Mouse (Mus musculus) kidney, embryonic 14.5 days (tissue): ENCODE results near the gene Pask. TPM values are rescaled to one million over a fixed set of nuclear protein-coding genes. Genes with fewer than 3 reads are reported as not detected.
A peak's percentile ranks its signal among the peaks of the same experiment; 100 is the strongest.

ENCODE experiments used
- ATAC-seq: fragments of 200-750 bp; cut with Nextera tagmentation; 2 replicates; pipeline ENCODE4 v1.8.0; 2017; ENCODE audit warnings: moderate number of reproducible peaks, mild to moderate bottlenecking, moderate TSS enrichment, moderate library complexity; ENCODE audit not compliant: low FRiP score, low TSS enrichment
- H3K27ac ChIP-seq: fragments of 300-500 bp; sonication (generic); 2 replicates; pipeline ENCODE4 v1.5.1; 2014; ENCODE audit warnings: low read depth, mild to moderate bottlenecking, low read length, moderate library complexity, mixed read lengths
- H3K27me3 ChIP-seq: fragments of 300-500 bp; sonication (generic); 2 replicates; pipeline ENCODE4 v1.6.1; 2014; ENCODE audit warnings: mild to moderate bottlenecking, low read length; ENCODE audit not compliant: control insufficient read depth, insufficient read depth
- H3K36me3 ChIP-seq: fragments of 300-500 bp; sonication (generic); 2 replicates; pipeline ENCODE4 v1.6.1; 2014; ENCODE audit warnings: low read length, mixed read lengths; ENCODE audit not compliant: control insufficient read depth, insufficient read depth
- H3K4me1 ChIP-seq: fragments of 300-500 bp; sonication (generic); 2 replicates; pipeline ENCODE4 v1.6.1; 2014; ENCODE audit warnings: low read length, mixed read lengths; ENCODE audit not compliant: control insufficient read depth, insufficient read depth
- H3K4me2 ChIP-seq: fragments of 300-500 bp; sonication (generic); replicated peaks from 2 replicates; pipeline ENCODE4 v1.6.1; 2014; ENCODE audit warnings: low read depth, mild to moderate bottlenecking, low read length
- H3K4me3 ChIP-seq: fragments of 300-500 bp; sonication (generic); 2 replicates; pipeline ENCODE4 v1.5.1; 2014; ENCODE audit warnings: mild to moderate bottlenecking, low read length
- H3K9ac ChIP-seq: fragments of 300-500 bp; sonication (generic); 2 replicates; pipeline ENCODE4 v1.6.1; 2014; ENCODE audit warnings: low read depth, mild to moderate bottlenecking, low read length, moderate library complexity
- H3K9me3 ChIP-seq: fragments of 300-500 bp; sonication (generic); 2 replicates; pipeline ENCODE4 v1.6.1; 2016; ENCODE audit warnings: low read length; ENCODE audit not compliant: control insufficient read depth
- WGBS: fragments of 180-500 bp; shearing (Covaris S2); extraction: QIAGEN DNeasy Blood & Tissue Kit; methylation state at CpG from one replicate; pipeline ENCODE4 v1.1.7; 2014; 5-methylcytosine and 5-hydroxymethylcytosine counted together
- polyA plus RNA-seq: library from polyadenylated mRNA; unstranded; fragments of >200 nt; fragmentation: Nextera tagmentation; extraction: Ambion mirVana; gene quantifications from 2 replicates; pipeline ENCODE4 v1.2.1, GENCODE M21; 2014

Pask gene
- polyA plus RNA-seq, 1 experiment from 2014 or later = 20.3 TPM

DNA sequence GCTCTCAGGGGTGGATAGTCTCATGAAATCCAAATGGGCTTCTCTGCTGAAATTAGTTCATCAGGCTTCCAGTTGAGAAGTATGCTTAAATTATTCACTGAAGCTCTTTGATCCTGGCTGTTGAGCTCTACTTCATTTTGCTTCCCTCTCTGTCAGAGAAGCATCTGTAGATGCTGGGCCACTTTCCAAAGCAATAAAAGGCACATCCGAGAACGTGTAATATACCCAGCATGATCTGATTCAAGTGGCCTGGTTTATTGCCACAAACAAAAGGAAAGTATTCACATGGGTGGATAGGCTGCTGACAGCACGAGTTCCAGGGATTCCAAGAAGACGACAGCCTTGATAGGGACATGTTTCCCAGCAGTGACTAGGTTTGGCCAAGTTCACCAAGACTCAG lies 6.4 kb upstream of the Pask start:
- no peak for ATAC-seq
- peaks cover 77% of the 10 kb centered on the region for H3K36me3 ChIP-seq
- WGBS = 34% methylated on average over 4 of the region's 4 CpGs
- H3K4me1 ChIP-seq = no peaks in the 10 kb centered on the region; the same call in 1 of the 2 replicates
- no peaks in the 10 kb centered on the region for H3K27me3 ChIP-seq
- no peak overlapping the region for H3K27ac ChIP-seq
- H3K9me3 ChIP-seq = no peaks in the 10 kb centered on the region
- no peak overlapping the region for H3K4me2 ChIP-seq
- no peak overlapping the region for H3K4me3 ChIP-seq
- H3K9ac ChIP-seq = no peak overlapping the region

DNA sequence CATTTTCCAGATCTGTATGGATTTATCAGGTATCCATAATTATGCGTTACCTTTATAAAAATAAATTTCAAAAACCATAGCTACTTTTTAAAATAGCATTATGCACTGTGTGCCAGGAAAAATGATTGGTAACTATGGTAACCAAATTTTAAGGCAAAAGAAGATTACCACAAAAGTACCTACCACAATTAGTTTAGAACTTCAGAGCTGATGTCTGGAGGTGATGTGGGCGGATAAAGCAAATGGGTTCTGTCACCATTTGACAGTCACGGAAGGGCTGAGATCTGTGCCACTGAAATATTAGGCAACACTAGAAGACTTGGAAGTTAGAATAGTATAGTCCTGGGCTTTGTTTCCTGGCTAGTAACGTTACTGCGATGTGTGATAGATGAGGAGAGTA lies 3.9 kb upstream of the Pask start:
- Histone ChIP-seq H3K9me3 (no peaks in the 10 kb centered on the region), H3K4me3 (no peak overlapping the region), H3K4me1 (peaks cover 7% of the 10 kb centered on the region; the same call in 1 of the 2 replicates), H3K36me3 (peaks cover 52% of the 10 kb centered on the region), H3K27me3 (no peaks in the 10 kb centered on the region), H3K27ac (no peak overlapping the region), H3K9ac (no peak overlapping the region), H3K4me2 (no peak overlapping the region)
- 96% methylated on average over 5 of the region's 5 CpGs for WGBS
- ATAC-seq = no peak

DNA sequence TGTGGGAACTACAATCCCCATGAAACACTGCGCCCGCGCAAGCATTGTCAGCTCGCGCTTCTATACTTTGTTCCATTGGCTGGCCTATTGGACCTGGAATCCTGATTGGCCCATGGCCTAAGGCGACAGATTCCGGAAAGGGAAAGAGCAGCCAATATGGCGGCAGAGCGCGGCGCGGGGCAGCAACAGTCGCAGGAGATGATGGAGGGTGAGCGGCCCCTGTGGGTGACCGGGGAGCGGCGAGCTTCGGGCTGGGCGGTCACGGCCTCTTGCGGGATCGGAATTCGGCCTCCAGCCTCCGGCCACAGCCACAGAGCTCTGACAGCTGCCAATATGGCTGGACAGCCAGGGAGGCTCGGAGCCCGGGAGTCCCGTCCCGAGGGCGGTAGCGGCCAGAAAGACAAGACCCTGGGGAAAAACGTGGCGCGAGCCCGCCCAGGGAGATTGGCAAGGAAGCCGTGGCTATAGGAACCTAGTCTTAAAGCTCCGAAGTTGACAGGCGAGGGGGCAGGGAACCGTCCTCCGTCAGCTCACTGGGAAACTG lies 294 bp upstream of the Pask start:
- Histone ChIP-seq H3K9me3 (no peaks in the 10 kb centered on the region), H3K27ac (peak overlapping the region; percentile 30; the same call in 1 of the 2 replicates), H3K4me3 (peak overlapping the region; percentile 96), H3K4me2 (peak overlapping the region; percentile 67), H3K9ac (peak overlapping the region; percentile 81), H3K27me3 (no peaks in the 10 kb centered on the region), H3K4me1 (peaks cover 12% of the 10 kb centered on the region), H3K36me3 (peaks cover 22% of the 10 kb centered on the region)
- WGBS = under 1% methylated on average over 39 of the region's 39 CpGs
- peak; percentile 97 for ATAC-seq

- Histone ChIP-seq H3K27ac (no peak overlapping the region), H3K36me3 (peaks cover 43% of the 10 kb centered on the region), H3K4me1 (no peaks in the 10 kb centered on the region), H3K9ac (no peak overlapping the region), H3K4me3 (no peak overlapping the region), H3K4me2 (no peak overlapping the region), H3K9me3 (no peaks in the 10 kb centered on the region), H3K27me3 (no peaks in the 10 kb centered on the region)
- WGBS = 79% methylated on average over 2 of the region's 2 CpGs
- no peak for ATAC-seq
Measured at GRCm38 (mm10) chr1:93334621-93335020, 8.7 kb downstream of the Pask start.

DNA sequence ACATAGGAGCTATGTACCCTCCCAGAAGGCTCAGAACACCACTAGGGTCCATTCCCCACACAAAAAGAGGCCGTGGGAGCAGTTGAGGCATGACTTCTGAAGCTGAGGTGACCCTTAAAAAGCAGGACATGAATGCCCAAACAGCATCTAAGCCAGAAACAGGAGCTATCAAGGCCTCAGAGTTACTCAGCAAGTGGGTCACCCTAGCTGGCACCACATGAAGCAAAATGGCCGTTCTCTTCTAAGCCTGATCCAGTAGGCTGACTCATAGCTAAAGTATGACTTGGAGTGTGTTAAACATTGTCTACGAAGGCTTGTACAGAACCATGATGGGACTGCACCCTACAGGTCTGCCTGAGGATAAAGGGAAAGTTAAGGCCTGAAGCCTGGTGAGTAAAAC lies 16.8 kb downstream of the Pask start:
- no peaks in the 10 kb centered on the region for H3K4me1 ChIP-seq
- no peak for ATAC-seq
- whole genome bisulfite sequencing = 92% methylated on average over 3 of the region's 3 CpGs

GRCm38 (mm10) chr1:93323973-93324372 lies 19.3 kb downstream of the Pask start:
- Histone ChIP-seq H3K9ac (no peak overlapping the region), H3K27ac (no peak overlapping the region), H3K27me3 (no peaks in the 10 kb centered on the region), H3K4me1 (no peaks in the 10 kb centered on the region), H3K9me3 (no peaks in the 10 kb centered on the region), H3K4me3 (no peak overlapping the region), H3K36me3 (peaks cover 72% of the 10 kb centered on the region), H3K4me2 (no peak overlapping the region)
- WGBS = 87% methylated on average over 6 of the region's 6 CpGs
- no peak for ATAC-seq

More for the DNA sequence above, 16.8 kb downstream of the Pask start:
- no peaks in the 10 kb centered on the region for H3K9me3 ChIP-seq
- no peak overlapping the region for H3K9ac ChIP-seq
- peaks cover 59% of the 10 kb centered on the region for H3K36me3 ChIP-seq
- no peak overlapping the region for H3K4me3 ChIP-seq
- no peak overlapping the region for H3K4me2 ChIP-seq
- H3K27ac ChIP-seq = no peak overlapping the region
- H3K27me3 ChIP-seq = no peaks in the 10 kb centered on the region

- Histone ChIP-seq H3K36me3 (peaks cover 46% of the 10 kb centered on the region), H3K4me1 (peaks cover 4% of the 10 kb centered on the region; the same call in 1 of the 2 replicates), H3K4me2 (peak within 1 kb of the TSS; percentile 77), H3K27me3 (no peaks in the 10 kb centered on the region), H3K9me3 (no peaks in the 10 kb centered on the region), H3K9ac (peak within 1 kb of the TSS; percentile 84), H3K27ac (no peak within 1 kb of the TSS), H3K4me3 (peak within 1 kb of the TSS; percentile 95)
- 7% methylated on average over 36 of the region's 36 CpGs for WGBS
- peak; percentile 92 for ATAC-seq
Measured at GRCm38 (mm10) chr1:93305581-93306337, 37.5 kb downstream of the Pask start, which contains the start of gene Mterf4. TSS of gene Mterf4 (minus strand) at chr1:93305915.

DNA sequence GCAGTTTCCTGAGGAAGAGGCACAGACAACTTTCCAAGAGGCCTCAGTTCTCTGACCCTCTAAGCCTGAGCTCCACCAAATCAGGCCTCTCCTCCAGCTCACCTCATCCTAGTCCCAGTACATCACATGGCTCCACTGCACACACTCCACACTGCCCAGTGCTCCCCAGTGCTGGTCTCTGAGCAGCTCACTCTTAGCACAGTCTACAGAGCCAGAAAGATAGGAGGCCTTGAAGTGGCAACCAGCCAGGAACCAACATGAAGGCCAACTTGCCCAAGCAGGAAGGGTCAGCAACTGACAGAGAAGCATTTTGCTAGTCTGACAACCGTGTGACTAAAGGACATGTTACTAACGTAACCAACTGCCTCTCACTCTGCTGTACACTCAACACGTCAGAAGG lies 42.7 kb downstream of the Pask start:
- ATAC-seq = no peak
- no peak overlapping the region for H3K9ac ChIP-seq
- no peak overlapping the region for H3K4me2 ChIP-seq
- 82% methylated on average over 3 of the region's 3 CpGs for WGBS
- H3K9me3 ChIP-seq = no peaks in the 10 kb centered on the region
- no peak overlapping the region for H3K4me3 ChIP-seq
- H3K27me3 ChIP-seq = no peaks in the 10 kb centered on the region
- peaks cover 4% of the 10 kb centered on the region; the same call in 1 of the 2 replicates for H3K4me1 ChIP-seq
- no peak overlapping the region for H3K27ac ChIP-seq
- peaks cover 81% of the 10 kb centered on the region for H3K36me3 ChIP-seq

DNA sequence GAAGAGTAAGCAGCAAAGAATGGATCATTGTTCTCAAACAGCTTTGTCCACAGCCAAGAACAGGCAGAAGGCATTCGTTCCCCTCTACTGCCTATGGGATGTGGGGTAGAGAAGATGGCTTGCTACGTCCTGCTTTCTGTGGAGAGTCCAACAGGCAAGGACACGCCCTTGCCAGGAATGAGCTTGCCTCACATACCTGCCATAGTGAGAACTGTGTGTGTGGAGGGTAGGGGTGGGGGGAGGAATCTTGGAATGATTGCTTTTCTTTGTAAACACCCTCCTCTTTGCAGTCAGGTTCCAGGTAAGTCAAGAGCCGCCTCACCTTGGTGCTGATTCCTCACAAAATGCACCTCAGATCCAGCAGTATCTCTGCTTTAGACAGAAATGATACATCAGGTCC lies 43.5 kb downstream of the Pask start:
- ATAC-seq = no peak
- H3K4me1 ChIP-seq = no peaks in the 10 kb centered on the region; the same call in 1 of the 2 replicates
- H3K27ac ChIP-seq = no peak overlapping the region
- H3K27me3 ChIP-seq = no peaks in the 10 kb centered on the region
- 92% methylated on average over 4 of the region's 4 CpGs for WGBS
- peaks cover 83% of the 10 kb centered on the region for H3K36me3 ChIP-seq
- H3K9ac ChIP-seq = no peak overlapping the region
- H3K9me3 ChIP-seq = no peaks in the 10 kb centered on the region
- H3K4me2 ChIP-seq = no peak overlapping the region
- no peak overlapping the region for H3K4me3 ChIP-seq
